Mouse (Mus musculus): ENCODE data around the gene Fam171a1. TPM values are rescaled to one million over a fixed set of nuclear protein-coding genes. Genes with fewer than 3 reads are reported as not detected.

Fam171a1 gene
- polyA plus RNA-seq, 1 experiment from 2014 or later = 41.9 TPM

Small RNA genes lying within 50 kb of the gene (microRNA-seq; reads per million reads assigned to microRNA genes)
- gene Gm27306 = not detected

Other genes with a start within 250 kb of the Fam171a1 start
- gene Nmt2, start 170.0 kb downstream of the Fam171a1 start, polyA plus RNA-seq (2016; fragmentation: Nextera tagmentation; extraction: Ambion mirVana) = 44.0 and 45.1 TPM in 2 replicates
- 17.9 and 19.4 TPM in 2 replicates for gene Rpp38, start 218.4 kb downstream of the Fam171a1 start, polyA plus RNA-seq (2016; fragmentation: Nextera tagmentation; extraction: Ambion mirVana)
- 0.79 and 1.7 TPM in 2 replicates for gene Acbd7, start 221.9 kb downstream of the Fam171a1 start, polyA plus RNA-seq (2016; fragmentation: Nextera tagmentation; extraction: Ambion mirVana)